Mouse (Mus musculus) bone marrow macrophage, adult 2 months (primary cell): ENCODE measurements around the gene Miga1.

ENCODE experiments used
- CTCF ChIP-seq: IDR thresholded peaks from 2 replicates; pipeline ENCODE4 v1.5.1; 2012; ENCODE audit warnings: low read depth, mild to moderate bottlenecking, low read length, moderate library complexity
- POLR2A ChIP-seq: IDR thresholded peaks from 2 replicates; pipeline ENCODE4 v1.6.1; 2012; ENCODE audit warnings: mild to moderate bottlenecking, low read depth, low read length, borderline replicate concordance

DNA sequence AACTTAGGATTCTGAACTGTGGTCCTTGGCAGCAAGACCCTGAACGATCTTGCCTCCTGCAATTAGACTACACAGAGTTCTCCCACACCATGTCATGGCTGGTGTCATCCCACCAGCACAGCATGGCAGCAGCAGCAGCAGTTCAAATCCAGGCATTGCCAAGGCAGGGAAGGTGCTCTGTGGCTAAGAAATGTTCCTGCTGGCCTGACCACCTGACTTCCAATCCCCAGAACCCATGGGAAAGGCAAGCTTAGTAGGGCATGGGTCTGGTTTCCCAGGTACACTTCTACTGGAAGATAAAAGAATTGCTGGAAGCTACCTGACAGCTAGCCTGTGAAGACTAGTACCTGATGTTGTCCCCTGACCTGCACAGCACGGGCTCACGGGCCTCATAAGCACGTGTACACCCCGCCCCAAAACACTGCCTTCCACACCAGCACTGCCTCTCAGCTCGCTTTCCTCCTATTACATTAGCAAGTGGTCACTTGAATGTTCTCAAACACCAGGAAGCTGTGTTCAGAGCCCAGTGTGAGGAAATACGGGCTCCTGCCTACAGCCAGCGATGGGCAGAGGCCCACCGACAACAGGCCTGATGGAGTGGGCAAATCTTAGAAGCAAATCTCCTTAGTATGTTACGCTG is 69.0 kb downstream of the Miga1 start:
- TF ChIP-seq CTCF, result no peak
- TF ChIP-seq POLR2A, result no peak
